Mouse (Mus musculus): Measurements from ENCODE around the gene Cbr3.

- TF ChIP-seq TCF12 (IDR thresholded peaks at IDR 0.05; ENCODE audit: insufficient read depth, poor library complexity, severe bottlenecking) (no peak), POLR2AphosphoS2 (IDR thresholded peaks at IDR 0.05; ENCODE audit: insufficient read length, low read depth) (no peak), MYOD1 (IDR thresholded peaks at IDR 0.05; ENCODE audit: control insufficient read depth in 1 of 3, insufficient read length in 2 of 3, low read depth in 2 of 3) (no peak), POLR2A (IDR thresholded peaks at IDR 0.05; ENCODE audit: insufficient read length, low read depth) (no peak), MYOG (IDR thresholded peaks at IDR 0.05; ENCODE audit: control insufficient read depth in 1 of 3, insufficient read depth in 1 of 3, insufficient read length in 2 of 3, low read depth in 2 of 3) (no peak), E2F4 (IDR thresholded peaks at IDR 0.05; ENCODE audit: insufficient read depth) (no peak), USF1 (IDR thresholded peaks at IDR 0.05; ENCODE audit: low read depth) (no peak), SRF (IDR thresholded peaks at IDR 0.05; ENCODE audit: control insufficient read depth, insufficient read length, low read depth) (no peak), CEBPB (IDR thresholded peaks at IDR 0.05; ENCODE audit: insufficient read depth, poor library complexity, severe bottlenecking) (no peak), TCF3 (IDR thresholded peaks at IDR 0.05; ENCODE audit: insufficient read length, low read depth) (no peak), MAX (IDR thresholded peaks at IDR 0.05; ENCODE audit: low read depth) (no peak)
Observed at GRCm38 (mm10) chr16:93686421-93686820, 3.4 kb downstream of the Cbr3 start.

Data from myocyte (in vitro differentiated cells).